Mouse (Mus musculus): ENCODE results near the gene Saa1.
A peak's percentile ranks its signal among the peaks of the same experiment; 100 is the strongest.

Saa1 gene

GRCm38 (mm10) chr7:46718591-46719270 lies 24.0 kb downstream of the Saa1 start:
- no peak for DNase-seq (ENCODE audit: low spot score)

- DNase-seq (ENCODE audit: low spot score) = no peak
Observed at GRCm38 (mm10) chr7:46716897-46717296, 25.9 kb downstream of the Saa1 start.

GRCm38 (mm10) chr7:46715600-46715999 lies 27.2 kb downstream of the Saa1 start, which contains the start of gene Saa3:
Saa3 (minus strand) TSS chr7:46715700.
- DNase-seq (ENCODE audit: low spot score) = no peak

GRCm38 (mm10) chr7:46714518-46714917 lies 28.3 kb downstream of the Saa1 start:
- DNase-seq (ENCODE audit: low spot score) = peak; percentile 13

- DNase-seq (ENCODE audit: low spot score) = no peak
Observed at GRCm38 (mm10) chr7:46712250-46712649, 30.5 kb downstream of the Saa1 start.

- peak; percentile 78 for DNase-seq (ENCODE audit: low spot score)
Observed at GRCm38 (mm10) chr7:46710390-46710844, 32.4 kb downstream of the Saa1 start, which contains the start of gene Saal1. Saal1 (minus strand) TSS chr7:46710680.

- DNase-seq (ENCODE audit: low spot score) = no peak
Observed at GRCm38 (mm10) chr7:46700521-46701025, 42.2 kb downstream of the Saa1 start.

- DNase-seq (ENCODE audit: low spot score) = no peak
Observed at GRCm38 (mm10) chr7:46696754-46697153, 46.0 kb downstream of the Saa1 start.

All from ovary, postnatal 10 days (tissue).